Mouse (Mus musculus): ENCODE results near the gene Anpep. TPM values are rescaled to one million over a fixed set of nuclear protein-coding genes. Genes with fewer than 3 reads are reported as not detected.

Anpep gene
- polyA plus RNA-seq, 1 experiment from 2014 or later, result 5.8 TPM

- no peaks in the 10 kb centered on the region for H3K36me3 ChIP-seq
- no peaks in the 10 kb centered on the region for H3K4me1 ChIP-seq (replicated peaks)
- no peaks in the 10 kb centered on the region for H3K9me3 ChIP-seq
- no peak overlapping the region for H3K4me2 ChIP-seq
- 74% methylated on average over 11 of the region's 11 CpGs for WGBS
- no peaks in the 10 kb centered on the region for H3K27me3 ChIP-seq
- no peak overlapping the region for H3K9ac ChIP-seq
- no peak overlapping the region for H3K4me3 ChIP-seq
- no peak for ATAC-seq (ENCODE audit: low read depth)
- no peak overlapping the region for H3K27ac ChIP-seq (replicated peaks)
These were observed 2.5 kb downstream of the Anpep start for GRCm38 (mm10) chr7:79858202-79858934.

- Histone ChIP-seq H3K27me3 (no peaks in the 10 kb centered on the region), H3K4me2 (no peak overlapping the region), H3K4me3 (no peak overlapping the region), H3K4me1 (replicated peaks) (no peaks in the 10 kb centered on the region), H3K36me3 (no peaks in the 10 kb centered on the region), H3K9me3 (no peaks in the 10 kb centered on the region), H3K9ac (no peak overlapping the region), H3K27ac (replicated peaks) (no peak overlapping the region)
- 88% methylated on average over 4 of the region's 4 CpGs for WGBS
- no peak for ATAC-seq (ENCODE audit: low read depth)
These were observed 4.6 kb downstream of the Anpep start for GRCm38 (mm10) chr7:79856305-79856704.

DNA sequence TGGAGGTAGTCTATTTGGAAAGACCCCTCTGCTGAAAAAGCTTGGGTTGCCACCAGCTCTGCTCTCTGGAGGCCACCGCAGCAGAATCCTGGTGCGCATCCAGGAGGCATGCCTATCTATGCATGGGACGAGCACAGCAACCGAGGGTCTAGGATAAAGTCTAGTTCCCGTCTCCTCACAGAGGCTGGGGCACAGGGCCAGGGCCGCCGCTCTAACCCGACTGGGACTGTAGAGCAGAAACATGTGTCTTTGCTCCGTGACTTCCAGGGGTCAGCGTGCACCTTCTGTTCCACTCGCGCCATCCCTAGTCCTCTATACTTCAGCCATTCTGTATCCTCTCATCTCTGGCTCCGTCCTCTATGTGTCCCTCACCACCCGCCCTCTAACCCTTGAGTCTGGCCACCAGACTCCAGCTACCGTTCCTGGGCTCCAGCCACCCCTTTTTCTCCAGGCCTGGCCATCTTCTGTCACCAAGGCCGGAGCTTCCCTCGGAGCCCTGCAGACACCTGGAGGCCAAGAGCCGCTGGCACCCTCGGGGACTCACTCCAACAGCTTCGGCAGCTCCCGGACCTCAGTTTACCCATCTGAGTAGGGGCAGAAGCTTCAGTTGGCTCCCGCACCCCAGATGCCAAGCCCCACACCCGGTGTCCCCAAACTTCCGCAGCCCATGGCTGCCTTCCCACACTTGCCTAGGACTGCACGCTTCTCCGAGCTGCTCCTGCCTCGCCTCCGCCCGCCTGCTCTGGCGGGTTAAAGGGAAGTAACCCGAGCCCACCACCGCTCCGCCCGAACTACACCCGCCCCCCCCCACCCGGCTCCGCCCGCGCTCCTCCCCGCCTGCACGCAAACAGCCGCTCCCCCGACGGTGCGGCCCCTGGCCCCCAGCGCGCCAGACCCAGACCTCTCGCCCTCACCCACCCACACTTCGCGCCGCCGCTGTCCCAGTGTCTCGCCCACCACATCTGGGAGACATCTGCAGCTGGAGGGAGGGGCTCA lies 13.1 kb downstream of the Anpep start:
- no peak for ATAC-seq (ENCODE audit: low read depth)
- H3K4me1 ChIP-seq (replicated peaks), result peaks cover 11% of the 10 kb centered on the region
- peaks cover 35% of the 10 kb centered on the region for H3K27me3 ChIP-seq
- no peak overlapping the region for H3K27ac ChIP-seq (replicated peaks)
- H3K36me3 ChIP-seq, result no peaks in the 10 kb centered on the region
- peak overlapping the region; percentile 33 for H3K4me3 ChIP-seq
- peak overlapping the region; percentile 52; the same call in 1 of the 2 replicates for H3K9ac ChIP-seq
- 9% methylated on average over 52 of the region's 53 CpGs for WGBS
- H3K4me2 ChIP-seq, result peak overlapping the region; percentile 55
- no peaks in the 10 kb centered on the region for H3K9me3 ChIP-seq

GRCm38 (mm10) chr7:79846342-79846741 lies 14.5 kb downstream of the Anpep start:
- H3K4me2 ChIP-seq, result no peak overlapping the region
- peaks cover 35% of the 10 kb centered on the region for H3K27me3 ChIP-seq
- H3K9ac ChIP-seq, result no peak overlapping the region
- no peak overlapping the region for H3K4me3 ChIP-seq
- H3K27ac ChIP-seq (replicated peaks), result no peak overlapping the region
- H3K4me1 ChIP-seq (replicated peaks), result peaks cover 11% of the 10 kb centered on the region
- 68% methylated on average over 2 of the region's 2 CpGs for whole genome bisulfite sequencing
- no peak for ATAC-seq (ENCODE audit: low read depth)
- H3K9me3 ChIP-seq, result no peaks in the 10 kb centered on the region
- no peaks in the 10 kb centered on the region for H3K36me3 ChIP-seq

DNA sequence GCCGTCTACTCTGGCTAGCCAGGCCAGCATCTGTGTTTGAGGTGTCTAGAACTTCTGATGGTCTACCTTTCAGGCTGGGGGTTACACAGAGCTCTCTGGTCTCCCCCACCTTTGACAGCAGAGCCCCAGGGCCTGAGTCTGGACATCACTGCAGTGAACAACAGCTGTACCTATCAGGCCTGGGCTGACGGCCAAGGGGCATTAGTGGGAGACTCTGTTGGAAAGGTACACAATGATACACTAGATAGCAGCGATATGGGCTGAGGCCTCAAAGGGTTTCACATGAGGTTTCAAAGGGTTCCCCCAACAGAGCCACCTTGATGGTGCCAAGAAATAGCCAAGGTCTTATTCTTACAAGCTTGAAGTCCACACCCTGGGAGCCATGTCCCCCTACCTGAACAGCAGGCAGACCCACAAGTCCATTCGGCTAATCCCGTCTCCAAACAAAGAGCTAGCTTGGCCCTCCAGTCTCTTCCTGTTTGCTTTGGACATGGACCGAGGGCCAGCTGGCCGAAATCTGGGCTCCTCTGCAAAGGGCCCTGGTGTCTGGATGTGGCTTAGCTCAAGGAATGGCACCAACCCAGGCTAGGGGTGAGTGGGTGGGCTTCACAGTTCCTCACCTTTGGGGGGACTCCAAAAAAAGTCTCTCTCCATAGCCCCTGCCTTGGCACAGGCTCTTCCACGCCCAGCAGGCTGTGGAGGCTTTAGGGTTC lies 16.6 kb downstream of the Anpep start:
- no peak overlapping the region for H3K4me2 ChIP-seq
- WGBS, result 82% methylated on average over 8 of the region's 8 CpGs

DNA sequence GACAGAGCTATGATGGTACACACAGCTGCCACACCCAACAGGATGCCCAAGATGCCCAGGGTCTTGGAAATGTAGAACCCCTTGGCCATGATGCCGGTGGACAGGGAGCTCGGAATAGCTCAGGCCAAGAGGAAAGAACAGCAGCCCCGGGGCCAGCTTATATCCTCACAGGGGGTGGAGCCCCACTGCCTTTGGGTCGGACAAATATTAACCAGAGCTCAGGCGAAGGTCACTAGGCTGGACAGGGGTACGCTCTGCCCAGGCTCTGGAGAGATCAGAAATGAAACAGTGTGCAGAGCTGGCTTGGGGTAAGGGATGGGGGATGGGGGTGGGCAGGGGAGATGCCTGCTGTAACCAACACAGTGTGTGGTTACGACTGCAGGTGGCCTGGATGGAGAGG lies 18.7 kb downstream of the Anpep start:
- Histone ChIP-seq H3K9ac (no peak overlapping the region), H3K4me3 (no peak overlapping the region), H3K27me3 (peaks cover 12% of the 10 kb centered on the region), H3K36me3 (no peaks in the 10 kb centered on the region), H3K27ac (replicated peaks) (no peak overlapping the region), H3K9me3 (no peaks in the 10 kb centered on the region), H3K4me2 (no peak overlapping the region), H3K4me1 (replicated peaks) (0 out of 2 replicates have a peak, but pooled peaks cover under 1% of the 10 kb centered on the region)
- WGBS, result 59% methylated on average over 7 of the region's 7 CpGs
- no peak for ATAC-seq (ENCODE audit: low read depth)

More for the DNA sequence above, 16.6 kb downstream of the Anpep start:
- Histone ChIP-seq H3K27me3 (peaks cover 30% of the 10 kb centered on the region), H3K9ac (no peak overlapping the region), H3K4me3 (no peak overlapping the region), H3K4me1 (replicated peaks) (peaks cover 11% of the 10 kb centered on the region), H3K27ac (replicated peaks) (no peak overlapping the region), H3K9me3 (no peaks in the 10 kb centered on the region), H3K36me3 (no peaks in the 10 kb centered on the region)
- no peak for ATAC-seq (ENCODE audit: low read depth)

GRCm38 (mm10) chr7:79837247-79837646 lies 23.6 kb downstream of the Anpep start:
- no peak overlapping the region for H3K27ac ChIP-seq (replicated peaks)
- H3K27me3 ChIP-seq, result no peaks in the 10 kb centered on the region
- no peaks in the 10 kb centered on the region for H3K36me3 ChIP-seq
- no peak overlapping the region for H3K4me2 ChIP-seq
- no peaks in the 10 kb centered on the region for H3K4me1 ChIP-seq (replicated peaks)
- H3K4me3 ChIP-seq, result no peak overlapping the region
- no peaks in the 10 kb centered on the region for H3K9me3 ChIP-seq
- WGBS, result 79% methylated on average over 2 of the region's 2 CpGs
- no peak overlapping the region for H3K9ac ChIP-seq
- ATAC-seq (ENCODE audit: low read depth), result no peak

DNA sequence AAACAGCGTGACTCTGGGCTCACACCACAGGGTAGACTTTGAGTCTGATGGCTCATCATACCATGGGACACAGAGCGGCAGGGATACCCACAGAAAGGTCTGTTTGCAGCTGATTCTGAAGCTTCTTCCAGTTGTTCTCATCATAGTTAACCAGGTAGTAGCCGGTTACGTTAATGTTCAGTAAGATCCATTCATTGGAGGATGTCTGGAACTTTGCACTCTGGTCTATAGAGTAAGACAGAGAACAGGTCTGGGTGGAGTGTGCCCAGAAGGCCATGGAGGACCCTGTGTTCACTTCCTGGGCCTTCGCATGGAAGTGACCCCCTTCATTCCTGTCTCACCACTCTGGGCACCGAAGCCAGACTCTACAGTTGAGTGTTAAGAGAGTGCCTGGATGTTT lies 25.7 kb downstream of the Anpep start:
- H3K9ac ChIP-seq, result no peak overlapping the region
- 90% methylated on average over 6 of the region's 6 CpGs for WGBS
- H3K9me3 ChIP-seq, result no peaks in the 10 kb centered on the region
- no peaks in the 10 kb centered on the region for H3K27me3 ChIP-seq
- H3K27ac ChIP-seq (replicated peaks), result no peak overlapping the region
- no peak for ATAC-seq (ENCODE audit: low read depth)
- no peak overlapping the region for H3K4me2 ChIP-seq
- no peaks in the 10 kb centered on the region for H3K4me1 ChIP-seq (replicated peaks)
- H3K4me3 ChIP-seq, result no peak overlapping the region
- no peaks in the 10 kb centered on the region for H3K36me3 ChIP-seq

DNA sequence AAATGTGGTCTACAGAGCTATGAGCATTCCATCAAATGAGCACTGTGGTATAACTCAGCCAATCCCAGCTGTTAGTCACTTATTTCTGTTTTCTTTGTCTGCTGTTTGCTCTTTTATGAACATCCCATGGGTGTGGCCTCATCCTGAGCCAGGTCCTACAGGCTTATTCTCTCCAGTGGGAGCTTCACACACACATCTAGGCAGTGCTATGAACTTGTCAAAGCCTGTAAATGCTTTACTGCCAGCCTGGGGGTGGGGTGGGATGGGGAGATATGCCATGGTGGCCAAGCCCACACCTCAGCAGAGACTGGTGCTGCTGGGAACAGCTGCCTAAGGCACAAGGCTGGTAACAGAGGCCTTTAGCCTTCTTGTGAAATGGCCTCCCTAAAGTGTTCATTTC lies 27.9 kb downstream of the Anpep start:
- Histone ChIP-seq H3K4me3 (no peak overlapping the region), H3K4me1 (replicated peaks) (no peaks in the 10 kb centered on the region), H3K27ac (replicated peaks) (no peak overlapping the region), H3K9ac (no peak overlapping the region), H3K36me3 (no peaks in the 10 kb centered on the region), H3K4me2 (no peak overlapping the region), H3K27me3 (no peaks in the 10 kb centered on the region), H3K9me3 (no peaks in the 10 kb centered on the region)
- ATAC-seq (ENCODE audit: low read depth), result no peak

DNA sequence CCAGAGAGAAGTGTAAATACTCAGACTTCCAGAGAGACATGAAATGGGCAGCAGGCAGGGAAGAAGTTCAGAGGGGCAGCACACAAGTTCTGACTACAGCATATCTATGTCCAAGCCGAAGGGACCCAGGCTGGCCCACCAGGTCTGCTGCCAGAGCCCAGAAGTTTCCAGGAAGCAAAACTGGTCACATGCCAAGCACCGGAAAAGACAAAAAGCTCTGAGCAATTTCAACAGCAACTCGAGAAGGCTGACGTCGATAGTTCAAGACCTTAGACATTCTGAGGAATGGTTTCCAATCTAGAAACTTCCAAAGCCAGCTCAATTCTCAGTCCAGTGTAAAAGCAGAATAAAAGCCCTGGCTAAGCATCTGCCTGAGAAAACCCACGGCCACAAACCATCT lies 29.3 kb downstream of the Anpep start:
- no peaks in the 10 kb centered on the region for H3K4me1 ChIP-seq (replicated peaks)
- H3K4me3 ChIP-seq, result no peak overlapping the region
- H3K27me3 ChIP-seq, result no peaks in the 10 kb centered on the region
- H3K36me3 ChIP-seq, result no peaks in the 10 kb centered on the region
- H3K4me2 ChIP-seq, result no peak overlapping the region
- H3K27ac ChIP-seq (replicated peaks), result no peak overlapping the region
- 77% methylated on average over 6 of the region's 6 CpGs for WGBS
- no peak for ATAC-seq (ENCODE audit: low read depth)
- H3K9me3 ChIP-seq, result no peaks in the 10 kb centered on the region
- no peak overlapping the region for H3K9ac ChIP-seq

- Histone ChIP-seq H3K9ac (no peak overlapping the region), H3K9me3 (no peaks in the 10 kb centered on the region), H3K4me2 (no peak overlapping the region), H3K4me1 (replicated peaks) (no peaks in the 10 kb centered on the region), H3K4me3 (no peak overlapping the region), H3K36me3 (no peaks in the 10 kb centered on the region), H3K27me3 (no peaks in the 10 kb centered on the region), H3K27ac (replicated peaks) (no peak overlapping the region)
- no peak for ATAC-seq (ENCODE audit: low read depth)
- WGBS, result 60% methylated on average over 6 of the region's 6 CpGs
These were observed 29.7 kb downstream of the Anpep start for GRCm38 (mm10) chr7:79831145-79831544.

GRCm38 (mm10) chr7:79828341-79828740 lies 32.5 kb downstream of the Anpep start:
- WGBS, result 69% methylated on average over 3 of the region's 3 CpGs
- Histone ChIP-seq H3K4me2 (no peak overlapping the region), H3K9ac (no peak overlapping the region), H3K9me3 (no peaks in the 10 kb centered on the region), H3K4me3 (no peak overlapping the region), H3K27ac (replicated peaks) (no peak overlapping the region), H3K36me3 (no peaks in the 10 kb centered on the region), H3K27me3 (no peaks in the 10 kb centered on the region), H3K4me1 (replicated peaks) (no peaks in the 10 kb centered on the region)
- no peak for ATAC-seq (ENCODE audit: low read depth)
